Mouse (Mus musculus) midbrain, embryonic 14.5 days (tissue): ENCODE measurements around the gene Tab1. TPM values are rescaled to one million over a fixed set of nuclear protein-coding genes. Genes with fewer than 3 reads are reported as not detected.

Experiments used
- ATAC-seq: fragments of 200-750 bp; cut with Nextera tagmentation; 2 replicates; pipeline ENCODE4 v1.8.0; 2017; ENCODE audit warnings: moderate number of reproducible peaks, moderate library complexity; ENCODE audit not compliant: low FRiP score, low TSS enrichment
- DNase-seq: peaks from one replicate; pipeline ENCODE4 v3.0.0-alpha.2; 2015
- H3K27ac ChIP-seq: fragments of 300-500 bp; sonication (generic); replicated peaks from 2 replicates; pipeline ENCODE4 v1.5.1; 2014; ENCODE audit warnings: mild to moderate bottlenecking, low read depth, low read length, moderate library complexity
- H3K27me3 ChIP-seq: fragments of 300-500 bp; sonication (generic); 2 replicates; pipeline ENCODE4 v1.6.1; 2014; ENCODE audit warnings: low read length, control low read depth, mixed read lengths; ENCODE audit not compliant: control insufficient read depth, insufficient read depth
- H3K36me3 ChIP-seq: fragments of 300-500 bp; sonication (generic); 2 replicates; pipeline ENCODE4 v1.6.1; 2014; ENCODE audit warnings: low read length, control low read depth; ENCODE audit not compliant: control insufficient read depth, insufficient read depth
- H3K4me1 ChIP-seq: fragments of 300-500 bp; sonication (generic); 2 replicates; pipeline ENCODE4 v1.6.1; 2014; ENCODE audit warnings: mild to moderate bottlenecking, antibody characterized with exemption, low read length, control low read depth; ENCODE audit not compliant: control insufficient read depth, insufficient read depth
- H3K4me2 ChIP-seq: fragments of 300-500 bp; sonication (generic); 2 replicates; pipeline ENCODE4 v1.6.1; 2014; ENCODE audit warnings: mild to moderate bottlenecking, low read length, moderate library complexity
- H3K4me3 ChIP-seq: fragments of 300-500 bp; sonication (generic); replicated peaks from 2 replicates; pipeline ENCODE4 v1.5.1; 2014; ENCODE audit warnings: low read depth, low read length
- H3K9ac ChIP-seq: fragments of 300-500 bp; sonication (generic); replicated peaks from 2 replicates; pipeline ENCODE4 v1.6.1; 2014; ENCODE audit warnings: mild to moderate bottlenecking, low read length, moderate library complexity
- H3K9me3 ChIP-seq: fragments of 300-500 bp; sonication (generic); 2 replicates; pipeline ENCODE4 v1.6.1; 2016; ENCODE audit warnings: low read length, control low read depth, mixed read lengths; ENCODE audit not compliant: control insufficient read depth
- WGBS: fragments of 180-500 bp; shearing (Covaris S2); extraction: QIAGEN DNeasy Blood & Tissue Kit; methylation state at CpG from one replicate; pipeline ENCODE4 v1.1.7; 2014; 5-methylcytosine and 5-hydroxymethylcytosine counted together
- polyA plus RNA-seq: library from polyadenylated mRNA; unstranded; fragments of >200 nt; fragmentation: Nextera tagmentation; extraction: Ambion mirVana; gene quantifications from 2 replicates; pipeline ENCODE4 v1.2.1, GENCODE M21; 2014

Tab1 gene
- polyA plus RNA-seq, 1 experiment from 2014 or later, result 42.5 TPM

- DNase-seq (no peak), ATAC-seq (no peak)
- Histone ChIP-seq H3K4me2 (no peak overlapping the region), H3K9me3 (no peaks in the 10 kb centered on the region), H3K36me3 (no peaks in the 10 kb centered on the region), H3K4me3 (no peak overlapping the region), H3K4me1 (no peaks in the 10 kb centered on the region), H3K27ac (no peak overlapping the region), H3K27me3 (no peaks in the 10 kb centered on the region), H3K9ac (no peak overlapping the region)
- WGBS, result 71% methylated on average over 1 of the region's 1 CpGs
These were observed 5.7 kb upstream of the Tab1 start for GRCm38 (mm10) chr15:80127191-80127590.

- ATAC-seq (no peak), DNase-seq (no peak)
- H3K9ac ChIP-seq, result no peak overlapping the region
- no peaks in the 10 kb centered on the region for H3K27me3 ChIP-seq
- no peak overlapping the region for H3K4me3 ChIP-seq
- no peaks in the 10 kb centered on the region for H3K36me3 ChIP-seq
- H3K9me3 ChIP-seq, result no peaks in the 10 kb centered on the region
- peaks cover 14% of the 10 kb centered on the region for H3K4me1 ChIP-seq
- 87% methylated on average over 6 of the region's 6 CpGs for WGBS
- no peak overlapping the region for H3K4me2 ChIP-seq
- no peak overlapping the region for H3K27ac ChIP-seq
These were observed 2.9 kb upstream of the Tab1 start for GRCm38 (mm10) chr15:80129982-80130381.

DNA sequence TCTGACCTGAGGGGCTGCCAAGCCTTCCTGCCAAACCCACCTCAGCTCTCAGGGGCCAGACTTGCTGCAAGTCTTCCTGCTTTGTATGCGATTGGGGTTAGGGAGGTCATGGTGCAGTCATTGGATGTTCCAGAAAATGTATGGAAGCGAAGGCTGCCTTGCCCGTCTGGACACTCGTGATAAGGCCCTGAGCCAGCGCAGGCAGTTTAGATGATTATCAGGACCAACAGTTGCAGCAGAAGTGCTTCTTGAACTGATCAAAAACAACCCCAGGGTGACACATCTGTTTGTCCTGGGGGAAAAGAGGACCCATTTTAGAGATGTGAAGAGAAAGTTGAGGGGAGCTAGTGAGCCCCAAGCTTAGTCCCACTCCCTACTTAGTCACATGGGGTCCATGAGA, 2.2 kb upstream of the Tab1 start:
- ATAC-seq, result no peak
- H3K27ac ChIP-seq, result no peak overlapping the region
- WGBS, result 85% methylated on average over 5 of the region's 5 CpGs

DNA sequence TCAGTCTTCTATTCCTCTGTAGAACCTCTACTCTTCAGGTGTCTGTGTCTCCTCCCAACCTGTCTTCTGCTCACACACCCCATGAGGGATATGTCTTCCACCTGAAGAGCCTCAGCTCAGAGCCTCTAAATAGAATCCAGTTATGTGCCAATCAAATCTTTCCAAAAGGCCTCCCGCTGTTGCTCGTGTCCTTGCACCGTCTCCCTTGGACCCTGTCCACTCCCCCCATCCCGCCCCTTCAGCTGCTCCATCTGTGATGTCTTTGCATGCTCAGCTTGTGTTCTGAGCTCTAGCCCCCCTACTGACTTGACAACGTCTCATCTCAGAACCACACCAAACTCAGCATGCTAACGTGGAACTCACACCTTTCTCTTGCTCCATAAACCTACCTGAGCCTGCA, 1.5 kb upstream of the Tab1 start:
- DNase-seq, result no peak
- H3K36me3 ChIP-seq, result no peaks in the 10 kb centered on the region
- no peak overlapping the region for H3K9ac ChIP-seq
- H3K27ac ChIP-seq, result no peak overlapping the region
- H3K27me3 ChIP-seq, result no peaks in the 10 kb centered on the region
- H3K4me1 ChIP-seq, result peaks cover 14% of the 10 kb centered on the region
- no peak overlapping the region for H3K4me2 ChIP-seq
- no peak overlapping the region for H3K4me3 ChIP-seq
- 70% methylated on average over 6 of the region's 6 CpGs for WGBS
- ATAC-seq, result no peak
- no peaks in the 10 kb centered on the region for H3K9me3 ChIP-seq

More for the DNA sequence above, 2.2 kb upstream of the Tab1 start:
- H3K9me3 ChIP-seq, result no peaks in the 10 kb centered on the region
- H3K4me1 ChIP-seq, result peaks cover 14% of the 10 kb centered on the region
- no peak for DNase-seq
- no peaks in the 10 kb centered on the region for H3K27me3 ChIP-seq
- no peaks in the 10 kb centered on the region for H3K36me3 ChIP-seq
- no peak overlapping the region for H3K9ac ChIP-seq
- H3K4me2 ChIP-seq, result no peak overlapping the region
- H3K4me3 ChIP-seq, result no peak overlapping the region

DNA sequence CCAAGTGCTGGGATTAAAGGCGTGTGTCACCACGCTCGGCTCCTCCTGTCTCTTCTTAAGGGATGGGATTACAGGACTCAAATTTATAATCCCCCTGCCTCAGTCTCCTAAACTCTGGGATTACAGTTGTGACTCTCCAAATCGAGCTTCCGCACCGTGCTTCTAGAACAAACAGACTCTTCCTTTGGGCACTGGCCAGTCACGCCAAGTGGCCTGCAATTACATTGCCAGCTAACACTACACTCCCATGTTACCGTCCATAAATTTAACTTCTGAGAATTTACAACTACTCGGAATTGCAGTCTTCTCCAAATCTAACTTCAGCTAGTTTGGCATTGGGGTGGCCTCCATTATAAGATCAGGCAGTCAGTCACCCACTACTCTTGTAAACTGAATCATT, 475 bp upstream of the Tab1 start:
- DNase-seq (no peak), ATAC-seq (no peak)
- Histone ChIP-seq H3K27ac (no peak overlapping the region), H3K9me3 (no peaks in the 10 kb centered on the region), H3K4me2 (peak overlapping the region; percentile 63), H3K36me3 (no peaks in the 10 kb centered on the region), H3K9ac (no peak overlapping the region), H3K4me3 (no peak overlapping the region), H3K27me3 (no peaks in the 10 kb centered on the region), H3K4me1 (peaks cover 14% of the 10 kb centered on the region)
- WGBS, result 82% methylated on average over 9 of the region's 9 CpGs

GRCm38 (mm10) chr15:80133682-80134449, 939 bp downstream of the Tab1 start:
- no peaks in the 10 kb centered on the region for H3K9me3 ChIP-seq

DNA sequence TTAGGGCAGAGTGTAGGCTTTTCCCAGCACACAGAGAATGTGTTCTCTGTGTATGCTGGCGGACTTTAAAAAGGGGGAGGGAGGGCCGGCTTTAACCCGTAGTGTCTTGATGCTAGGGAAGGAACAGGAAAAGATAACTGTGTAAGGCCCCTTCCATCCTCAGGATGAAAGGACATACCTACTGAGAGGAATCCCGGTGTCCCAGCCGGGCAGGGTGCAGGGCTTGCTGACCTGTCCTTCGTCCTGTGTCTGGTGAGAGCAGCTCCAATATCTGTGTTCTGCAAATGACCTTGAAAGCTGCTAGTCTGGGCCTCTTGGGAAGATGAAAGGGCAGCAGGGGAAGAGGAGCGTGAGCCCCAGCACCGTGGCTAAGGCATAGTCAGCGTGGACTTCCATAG, 1.5 kb downstream of the Tab1 start:
- no peaks in the 10 kb centered on the region for H3K27me3 ChIP-seq
- no peaks in the 10 kb centered on the region for H3K36me3 ChIP-seq
- ATAC-seq, result no peak
- peaks cover 14% of the 10 kb centered on the region for H3K4me1 ChIP-seq
- H3K9me3 ChIP-seq, result no peaks in the 10 kb centered on the region
- no peak overlapping the region for H3K27ac ChIP-seq
- WGBS, result 63% methylated on average over 9 of the region's 9 CpGs
- peak overlapping the region; percentile 63 for H3K4me2 ChIP-seq
- peak overlapping the region; percentile 79; the same call in 1 of the 2 replicates for H3K9ac ChIP-seq
- no peak for DNase-seq
- H3K4me3 ChIP-seq, result peak overlapping the region; percentile 75; the same call in 1 of the 2 replicates

More at GRCm38 (mm10) chr15:80133682-80134449, 939 bp downstream of the Tab1 start:
- ATAC-seq (no peak), DNase-seq (no peak)
- H3K4me2 ChIP-seq, result peak overlapping the region; percentile 63
- H3K27ac ChIP-seq, result peak overlapping the region; percentile 99
- no peaks in the 10 kb centered on the region for H3K36me3 ChIP-seq
- 17% methylated on average over 14 of the region's 14 CpGs for WGBS
- peaks cover 14% of the 10 kb centered on the region for H3K4me1 ChIP-seq
- no peaks in the 10 kb centered on the region for H3K27me3 ChIP-seq
- peak overlapping the region; percentile 79 for H3K9ac ChIP-seq
- H3K4me3 ChIP-seq, result peak overlapping the region; percentile 75

DNA sequence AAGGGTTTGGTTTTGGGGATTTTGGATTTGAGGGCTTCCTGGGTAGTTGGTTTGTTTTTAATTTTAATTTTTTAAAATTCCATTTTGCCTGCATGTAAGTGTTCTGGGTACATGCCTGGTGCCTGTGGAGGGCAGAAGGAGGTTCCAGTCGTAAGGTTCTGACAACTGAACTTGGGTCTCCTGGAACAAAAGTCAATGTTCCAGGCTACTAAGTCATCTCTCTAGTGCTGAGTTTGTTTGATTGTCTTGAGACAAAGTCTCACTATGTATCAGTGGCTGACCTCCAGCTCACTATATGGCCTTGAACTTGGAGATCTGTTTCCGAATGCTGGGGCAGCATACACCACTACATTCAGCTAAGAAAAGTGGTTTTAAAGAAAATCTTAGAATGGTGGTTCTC, 2.6 kb downstream of the Tab1 start:
- Histone ChIP-seq H3K27ac (no peak overlapping the region), H3K4me3 (no peak overlapping the region), H3K4me2 (no peak overlapping the region), H3K27me3 (no peaks in the 10 kb centered on the region), H3K9ac (no peak overlapping the region), H3K4me1 (peaks cover 14% of the 10 kb centered on the region), H3K9me3 (no peaks in the 10 kb centered on the region), H3K36me3 (no peaks in the 10 kb centered on the region)
- ATAC-seq (no peak), DNase-seq (no peak)
- WGBS, result 90% methylated on average over 2 of the region's 2 CpGs

GRCm38 (mm10) chr15:80136645-80137044, 3.7 kb downstream of the Tab1 start:
- Histone ChIP-seq H3K27me3 (no peaks in the 10 kb centered on the region), H3K4me2 (no peak overlapping the region), H3K9ac (no peak overlapping the region), H3K9me3 (no peaks in the 10 kb centered on the region), H3K27ac (no peak overlapping the region), H3K4me1 (peaks cover 14% of the 10 kb centered on the region), H3K36me3 (peaks cover 9% of the 10 kb centered on the region), H3K4me3 (no peak overlapping the region)
- 96% methylated on average over 3 of the region's 3 CpGs for WGBS
- no peak for ATAC-seq
- DNase-seq, result no peak
